ENCODE assay signal across 8 mouse cellular contexts in genomic region chr3:122169616-122170178, GRCm38 (mm10).
A peak's percentile ranks its signal among the peaks of the same experiment; 100 is the strongest.
DNase-seq lines count a peak whose midpoint lies in the region; ATAC-seq and TF ChIP-seq lines count a peak whose summit lies in the region.

No protein-coding gene starts in this region.

- DNase-seq in midbrain, embryonic 10.5 days (ENCODE audit: low spot score): peak; percentile 61
- DNase-seq in adrenal gland, postnatal 4 days (ENCODE audit: low spot score in 2 of 2): peak; percentile 42 to 62
- DNase-seq in embryonic facial prominence, embryonic 14.5 days (ENCODE audit: low spot score): peak; percentile 56
- DNase-seq in intestine, embryonic 14.5 days (ENCODE audit: low spot score): peak; percentile 77
- DNase-seq in liver, adult 2 months (ENCODE audit: extremely low read depth, low read depth, low spot score): peak; percentile 66
- peak; percentile 54 for DNase-seq in thymus, postnatal 14 days

- peak; percentile 96 for TF ChIP-seq CTCF in liver, adult 2 months (IDR thresholded peaks at IDR 0.05; ENCODE audit: low read depth, low read length)
- TF ChIP-seq CTCF in olfactory bulb, adult 2 months (IDR thresholded peaks at IDR 0.05; ENCODE audit: insufficient read depth, low read depth, low read length): peak; percentile 34; the same call in 1 of the 2 replicates

- no peak overlapping the region for H3K4me2 ChIP-seq in midbrain, embryonic 15.5 days
- H3K4me2 ChIP-seq in embryonic facial prominence, embryonic 14.5 days (ENCODE audit: low read depth, low read length): no peak overlapping the region
- no peak overlapping the region for H3K4me2 ChIP-seq in intestine, embryonic 14.5 days (ENCODE audit: low read length)

- no peak for ATAC-seq in midbrain, embryonic 15.5 days (replicated peaks)
- no peak for ATAC-seq in embryonic facial prominence, embryonic 14.5 days (ENCODE audit: low read depth)
- peak; percentile 64; the same call in 1 of the 2 replicates for ATAC-seq in intestine, embryonic 14.5 days (replicated peaks; ENCODE audit: low FRiP score, low TSS enrichment, low read depth)

- no peak overlapping the region for H3K4me3 ChIP-seq in midbrain, embryonic 10.5 days
- no peak overlapping the region for H3K4me3 ChIP-seq in midbrain, embryonic 15.5 days
- no peak overlapping the region for H3K4me3 ChIP-seq in embryonic facial prominence, embryonic 14.5 days (ENCODE audit: low read depth, low read length)
- no peak overlapping the region for H3K4me3 ChIP-seq in intestine, embryonic 14.5 days (ENCODE audit: low read depth, low read length)
- H3K4me3 ChIP-seq in liver, adult 2 months (ENCODE audit: insufficient read depth, low read depth, low read length): no peak overlapping the region
- no peak overlapping the region for H3K4me3 ChIP-seq in olfactory bulb, adult 2 months (ENCODE audit: insufficient read depth, low read depth, low read length)

- WGBS in midbrain, embryonic 10.5 days: 47% methylated on average over 10 of the region's 10 CpGs
- WGBS in midbrain, embryonic 15.5 days: 44% methylated on average over 10 of the region's 10 CpGs
- WGBS in embryonic facial prominence, embryonic 14.5 days: 43% methylated on average over 10 of the region's 10 CpGs
- 39% methylated on average over 10 of the region's 10 CpGs for WGBS in intestine, embryonic 14.5 days
- 38% methylated on average over 10 of the region's 10 CpGs for WGBS in liver, adult 2 months
- 44% methylated on average over 10 of the region's 10 CpGs for WGBS in olfactory bulb, adult 2 months

- H3K9ac ChIP-seq in midbrain, embryonic 15.5 days: no peak overlapping the region
- no peak overlapping the region for H3K9ac ChIP-seq in embryonic facial prominence, embryonic 14.5 days (ENCODE audit: low read depth, low read length)
- no peak overlapping the region for H3K9ac ChIP-seq in intestine, embryonic 14.5 days (ENCODE audit: low read length)
- no peak overlapping the region for H3K9ac ChIP-seq in liver, adult 2 months (ENCODE audit: low read depth, low read length)

- 0 out of 2 replicates have a peak, but pooled peaks cover 4% of the 10 kb centered on the region for H3K27me3 ChIP-seq in midbrain, embryonic 10.5 days (ENCODE audit: low read depth, poor library complexity, severe bottlenecking)
- H3K27me3 ChIP-seq in midbrain, embryonic 15.5 days (replicated peaks): no peaks in the 10 kb centered on the region
- H3K27me3 ChIP-seq in embryonic facial prominence, embryonic 14.5 days (replicated peaks; ENCODE audit: control insufficient read depth, insufficient read depth, low read length): no peaks in the 10 kb centered on the region
- H3K27me3 ChIP-seq in intestine, embryonic 14.5 days (replicated peaks; ENCODE audit: control insufficient read depth, insufficient read depth, low read length): no peaks in the 10 kb centered on the region
- H3K27me3 ChIP-seq in liver, adult 2 months (ENCODE audit: control insufficient read depth, insufficient read depth, low read length): no peaks in the 10 kb centered on the region

- no peak overlapping the region for H3K27ac ChIP-seq in midbrain, embryonic 10.5 days (replicated peaks)
- no peak overlapping the region for H3K27ac ChIP-seq in midbrain, embryonic 15.5 days
- no peak overlapping the region for H3K27ac ChIP-seq in embryonic facial prominence, embryonic 14.5 days (replicated peaks; ENCODE audit: low read depth, low read length)
- no peak overlapping the region for H3K27ac ChIP-seq in intestine, embryonic 14.5 days (ENCODE audit: low read depth)
- H3K27ac ChIP-seq in liver, adult 2 months (replicated peaks; ENCODE audit: insufficient read depth, low read depth, low read length): no peak overlapping the region
- no peak overlapping the region for H3K27ac ChIP-seq in olfactory bulb, adult 2 months (ENCODE audit: insufficient read depth, low read depth, low read length)

- no peaks in the 10 kb centered on the region for H3K79me2 ChIP-seq in liver, adult 2 months (ENCODE audit: control insufficient read depth, insufficient read depth, low read length)

- H3K4me1 ChIP-seq in midbrain, embryonic 10.5 days: peaks cover 15% of the 10 kb centered on the region
- no peaks in the 10 kb centered on the region for H3K4me1 ChIP-seq in midbrain, embryonic 15.5 days
- no peaks in the 10 kb centered on the region for H3K4me1 ChIP-seq in embryonic facial prominence, embryonic 14.5 days (ENCODE audit: control insufficient read depth, insufficient read depth, low read length)
- H3K4me1 ChIP-seq in intestine, embryonic 14.5 days (replicated peaks; ENCODE audit: control insufficient read depth, insufficient read depth, low read length): no peaks in the 10 kb centered on the region
- no peaks in the 10 kb centered on the region for H3K4me1 ChIP-seq in liver, adult 2 months (ENCODE audit: control insufficient read depth, insufficient read depth, low read length)
- no peaks in the 10 kb centered on the region for H3K4me1 ChIP-seq in olfactory bulb, adult 2 months (ENCODE audit: control insufficient read depth, insufficient read depth, low read length)

- no peaks in the 10 kb centered on the region for H3K9me3 ChIP-seq in midbrain, embryonic 10.5 days (replicated peaks)
- no peaks in the 10 kb centered on the region for H3K9me3 ChIP-seq in midbrain, embryonic 15.5 days
- H3K9me3 ChIP-seq in embryonic facial prominence, embryonic 14.5 days (ENCODE audit: control insufficient read depth, low read length): no peaks in the 10 kb centered on the region
- no peaks in the 10 kb centered on the region for H3K9me3 ChIP-seq in intestine, embryonic 14.5 days (ENCODE audit: control insufficient read depth, low read length)

- no peak for TF ChIP-seq POLR2A in liver, adult 2 months (IDR thresholded peaks at IDR 0.05; ENCODE audit: extremely low read depth, insufficient read depth, low read length)
- TF ChIP-seq POLR2A in olfactory bulb, adult 2 months (IDR thresholded peaks at IDR 0.05; ENCODE audit: insufficient read depth, low read depth, low read length): no peak

- no peaks in the 10 kb centered on the region for H3K36me3 ChIP-seq in midbrain, embryonic 10.5 days
- H3K36me3 ChIP-seq in midbrain, embryonic 15.5 days (replicated peaks): no peaks in the 10 kb centered on the region
- no peaks in the 10 kb centered on the region for H3K36me3 ChIP-seq in embryonic facial prominence, embryonic 14.5 days (ENCODE audit: control insufficient read depth, insufficient read depth, low read length)
- H3K36me3 ChIP-seq in intestine, embryonic 14.5 days (ENCODE audit: control insufficient read depth, insufficient read depth, low read length): no peaks in the 10 kb centered on the region
- no peaks in the 10 kb centered on the region for H3K36me3 ChIP-seq in liver, adult 2 months (ENCODE audit: control insufficient read depth, insufficient read depth, low read length)
